Comparison of ENCODE assay signal across 13 mouse cellular contexts in the genomic region with DNA sequence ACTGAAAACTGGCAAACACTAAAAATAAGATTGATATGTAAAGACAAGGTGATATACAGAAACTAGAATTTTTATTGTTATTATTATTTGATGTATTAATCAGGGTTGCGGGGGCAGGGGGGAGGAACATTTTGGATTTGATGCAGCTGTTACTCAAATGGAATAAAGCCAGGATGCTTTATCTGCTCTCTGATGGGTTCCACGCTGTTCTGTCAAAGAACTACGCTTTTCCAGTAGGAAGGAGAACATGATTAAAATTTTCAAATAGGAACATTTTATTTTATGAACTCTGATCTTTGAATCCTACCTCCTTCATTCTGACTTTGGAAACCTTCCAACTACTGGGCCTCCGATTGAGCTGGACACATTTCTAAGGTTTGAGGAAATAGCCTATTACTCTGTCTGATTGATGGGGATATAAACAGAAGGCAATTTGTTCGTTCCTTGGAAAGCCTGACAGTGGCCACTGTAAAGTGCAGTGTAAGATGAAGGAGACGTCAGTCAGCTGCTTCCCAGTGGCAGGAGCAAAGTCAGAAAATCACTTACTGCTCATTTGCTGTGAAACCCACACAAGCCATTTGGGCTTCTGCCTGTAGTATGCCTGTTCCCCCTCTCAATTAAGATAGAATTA.
DNase-seq lines count a peak whose midpoint lies in the region; ATAC-seq lines count a peak whose summit lies in the region.
"Had no signal": no experiment of that assay in that cellular context is flagged by ENCODE, and none has a peak within 500 bp of the region (broad histone marks: within the 10 kb centered on the region; RNA-seq: fewer than 3 reads in every experiment).

No protein-coding gene starts in this region.

- peak; percentile 30; the same call in 1 of the 2 replicates for ATAC-seq in forebrain, embryonic 12.5 days (ENCODE audit: low FRiP score)
- ATAC-seq in lung, embryonic 15.5 days (ENCODE audit: borderline replicate concordance, extremely low read depth, low FRiP score, low TSS enrichment) = peak; percentile 65; the same call in 1 of the 2 replicates
- ATAC-seq: liver, embryonic 12.5 days had no signal

- no peak overlapping the region for H3K4me2 ChIP-seq in forebrain, embryonic 12.5 days
- no peak overlapping the region for H3K4me2 ChIP-seq in lung, embryonic 15.5 days
- H3K4me2 ChIP-seq: liver, embryonic 12.5 days had no signal

- H3K27me3 ChIP-seq in forebrain, embryonic 12.5 days = no peaks in the 10 kb centered on the region
- no peaks in the 10 kb centered on the region for H3K27me3 ChIP-seq in forebrain, embryonic 10.5 days (ENCODE audit: poor library complexity, severe bottlenecking)
- no peaks in the 10 kb centered on the region for H3K27me3 ChIP-seq in lung, embryonic 15.5 days
- H3K27me3 ChIP-seq: liver, embryonic 12.5 days had no signal

- H3K4me3 ChIP-seq in forebrain, embryonic 12.5 days (replicated peaks) = no peak overlapping the region
- no peak overlapping the region for H3K4me3 ChIP-seq in forebrain, embryonic 10.5 days
- H3K4me3 ChIP-seq in lung, embryonic 15.5 days = no peak overlapping the region
- H3K4me3 ChIP-seq: liver, embryonic 12.5 days had no signal

- WGBS in forebrain, embryonic 12.5 days = 66% methylated on average over 6 of the region's 6 CpGs
- WGBS in forebrain, embryonic 10.5 days = 86% methylated on average over 6 of the region's 6 CpGs
- 33% methylated on average over 6 of the region's 6 CpGs for whole genome bisulfite sequencing in lung, embryonic 15.5 days

- no peak overlapping the region for H3K9ac ChIP-seq in forebrain, embryonic 12.5 days
- no peak overlapping the region for H3K9ac ChIP-seq in lung, embryonic 15.5 days
- H3K9ac ChIP-seq: liver, embryonic 12.5 days had no signal

- H3K27ac ChIP-seq in forebrain, embryonic 12.5 days = no peak overlapping the region
- no peak overlapping the region for H3K27ac ChIP-seq in forebrain, embryonic 10.5 days
- no peak overlapping the region for H3K27ac ChIP-seq in lung, embryonic 15.5 days
- H3K27ac ChIP-seq: liver, embryonic 12.5 days; macrophage had no signal

- no peaks in the 10 kb centered on the region for H3K9me3 ChIP-seq in forebrain, embryonic 12.5 days
- no peaks in the 10 kb centered on the region for H3K9me3 ChIP-seq in forebrain, embryonic 10.5 days
- no peaks in the 10 kb centered on the region for H3K9me3 ChIP-seq in lung, embryonic 15.5 days
- H3K9me3 ChIP-seq: liver, embryonic 12.5 days had no signal

- no peaks in the 10 kb centered on the region for H3K36me3 ChIP-seq in forebrain, embryonic 12.5 days (replicated peaks)
- H3K36me3 ChIP-seq in forebrain, embryonic 10.5 days (replicated peaks) = no peaks in the 10 kb centered on the region
- no peaks in the 10 kb centered on the region for H3K36me3 ChIP-seq in lung, embryonic 15.5 days
- H3K36me3 ChIP-seq: liver, embryonic 12.5 days had no signal

- no peaks in the 10 kb centered on the region for H3K4me1 ChIP-seq in forebrain, embryonic 12.5 days
- no peaks in the 10 kb centered on the region for H3K4me1 ChIP-seq in forebrain, embryonic 10.5 days
- H3K4me1 ChIP-seq in lung, embryonic 15.5 days = no peaks in the 10 kb centered on the region
- H3K4me1 ChIP-seq: liver, embryonic 12.5 days had no signal

- no peak for DNase-seq in forebrain, embryonic 10.5 days (ENCODE audit: extremely low spot score, low spot score)
- DNase-seq in lung, postnatal 4 days = no peak
- DNase-seq in forelimb bud, embryonic 11.5 days (ENCODE audit: low read depth, low spot score) = peak; percentile 9
- peak; percentile 13 for DNase-seq in mesoderm, embryonic 11.5 days (ENCODE audit: low read depth, low spot score)
- DNase-seq in spleen, postnatal 4 days (ENCODE audit: low spot score in 2 of 2) = no peak
- DNase-seq in left cerebral cortex, adult 8-10 months (ENCODE audit: low spot score in 2 of 2) = no peak
- DNase-seq: adrenal gland, adult 8-10 months; heart, postnatal 36 days; retina, postnatal 1 day had no signal

Comparison
In these comparisons a context has a peak if more than half of its experiments do, and no peak if none do; other contexts are left out.
1. DNase-seq: peak in forelimb bud, embryonic 11.5 days (single experiment) and mesoderm, embryonic 11.5 days (single experiment); none in forebrain, embryonic 10.5 days (single experiment), lung, postnatal 4 days (0 of 2), spleen, postnatal 4 days (0 of 2) and left cerebral cortex, adult 8-10 months (0 of 2).